Mouse (Mus musculus): ENCODE results near the gene Lrrc72.

- TF ChIP-seq CTCF (IDR thresholded peaks at IDR 0.05; ENCODE audit: low read depth, low read length) (no peak), GATA1 (IDR thresholded peaks at IDR 0.05; ENCODE audit: borderline replicate concordance, low read length) (no peak)
Measured at GRCm38 (mm10) chr12:36189610-36190009, 63.6 kb downstream of the Lrrc72 start.

Measured in G1E (cell line).